Mouse (Mus musculus): ENCODE data around the gene Cdk13. TPM values are rescaled to one million over a fixed set of nuclear protein-coding genes. Genes with fewer than 3 reads are reported as not detected.

Cdk13 gene
- polyA plus RNA-seq, 1 experiment from 2014 or later: 27.5 TPM

DNA sequence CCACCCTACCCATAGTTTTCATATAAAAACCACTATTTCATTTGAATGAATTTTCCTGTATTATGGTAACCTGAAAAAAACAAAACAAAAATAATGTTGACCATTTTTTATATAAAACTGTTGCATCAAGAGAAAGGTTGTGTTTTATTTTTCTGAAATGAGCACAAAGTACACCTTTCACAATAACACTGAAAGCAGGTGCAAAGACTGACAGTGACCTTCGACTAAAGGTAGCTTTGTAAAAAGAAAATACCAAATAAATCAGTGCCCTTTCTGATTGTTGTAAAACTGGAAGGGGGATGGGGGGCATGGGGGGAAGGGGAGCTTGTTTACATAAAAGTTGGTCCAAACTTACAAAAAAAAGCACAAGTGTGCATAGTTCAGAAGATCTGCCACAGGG is 87.5 kb downstream of the Cdk13 start:
- no peaks in the 10 kb centered on the region for H3K27me3 ChIP-seq (ENCODE audit: control insufficient read depth, insufficient read depth, low read length)
- ATAC-seq (ENCODE audit: insufficient number of reproducible peaks, insufficient read depth, low FRiP score, low read depth): no peak
- WGBS: 86% methylated on average over 1 of the region's 1 CpGs
- H3K4me3 ChIP-seq (ENCODE audit: low read depth, low read length): no peak overlapping the region
- no peak overlapping the region for H3K27ac ChIP-seq (ENCODE audit: low read length)
- no peaks in the 10 kb centered on the region for H3K4me1 ChIP-seq (ENCODE audit: control insufficient read depth, insufficient read depth, low read length)
- H3K36me3 ChIP-seq (ENCODE audit: control insufficient read depth, insufficient read depth, low read length): peaks cover 22% of the 10 kb centered on the region
- H3K9me3 ChIP-seq (ENCODE audit: control insufficient read depth, low read depth, low read length): no peaks in the 10 kb centered on the region
- no peak overlapping the region for H3K9ac ChIP-seq (replicated peaks; ENCODE audit: low read depth, low read length)
- no peak overlapping the region for H3K4me2 ChIP-seq (replicated peaks; ENCODE audit: low read depth, low read length)

DNA sequence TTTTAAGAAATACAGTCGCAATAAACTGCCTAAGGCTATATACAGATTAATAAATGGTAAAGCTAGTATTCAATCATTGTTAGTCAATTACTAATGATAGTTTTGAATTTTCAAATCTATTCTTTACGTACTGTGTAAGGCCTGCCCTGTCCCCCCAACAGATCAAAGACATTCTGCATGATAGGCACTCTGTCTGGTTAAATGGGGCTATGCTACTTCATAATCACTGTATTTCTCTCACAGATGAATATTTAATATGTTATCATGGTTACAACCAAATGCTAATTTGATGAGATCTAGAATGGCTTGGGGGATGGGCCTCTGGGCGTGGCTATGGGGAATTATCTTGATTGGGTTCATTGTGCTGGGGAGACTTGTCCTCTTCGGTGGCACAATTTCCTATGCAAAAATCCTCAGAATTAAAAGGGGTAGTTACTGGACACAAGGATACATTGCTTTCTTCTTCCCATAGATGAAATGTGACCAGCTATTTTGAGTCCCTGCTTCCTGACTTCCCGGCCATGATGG is 96.0 kb downstream of the Cdk13 start:
- ATAC-seq (ENCODE audit: insufficient number of reproducible peaks, insufficient read depth, low FRiP score, low read depth): no peak
- 82% methylated on average over 5 of the region's 5 CpGs for WGBS
- Histone ChIP-seq H3K4me3 (ENCODE audit: low read depth, low read length) (no peak overlapping the region), H3K9me3 (ENCODE audit: control insufficient read depth, low read depth, low read length) (no peaks in the 10 kb centered on the region), H3K27ac (ENCODE audit: low read length) (no peak overlapping the region), H3K9ac (replicated peaks; ENCODE audit: low read depth, low read length) (no peak overlapping the region), H3K27me3 (ENCODE audit: control insufficient read depth, insufficient read depth, low read length) (no peaks in the 10 kb centered on the region), H3K4me2 (replicated peaks; ENCODE audit: low read depth, low read length) (no peak overlapping the region), H3K4me1 (ENCODE audit: control insufficient read depth, insufficient read depth, low read length) (no peaks in the 10 kb centered on the region), H3K36me3 (ENCODE audit: control insufficient read depth, insufficient read depth, low read length) (no peaks in the 10 kb centered on the region)

GRCm38 (mm10) chr13:17705188-17705826 is 99.6 kb downstream of the Cdk13 start:
- H3K4me1 ChIP-seq (ENCODE audit: control insufficient read depth, insufficient read depth, low read length): no peaks in the 10 kb centered on the region
- no peak for ATAC-seq (ENCODE audit: insufficient number of reproducible peaks, insufficient read depth, low FRiP score, low read depth)
- 72% methylated on average over 6 of the region's 6 CpGs for WGBS
- H3K27me3 ChIP-seq (ENCODE audit: control insufficient read depth, insufficient read depth, low read length): no peaks in the 10 kb centered on the region
- H3K36me3 ChIP-seq (ENCODE audit: control insufficient read depth, insufficient read depth, low read length): no peaks in the 10 kb centered on the region
- H3K4me3 ChIP-seq (ENCODE audit: low read depth, low read length): no peak overlapping the region
- no peak overlapping the region for H3K4me2 ChIP-seq (replicated peaks; ENCODE audit: low read depth, low read length)
- no peak overlapping the region for H3K27ac ChIP-seq (ENCODE audit: low read length)
- H3K9ac ChIP-seq (replicated peaks; ENCODE audit: low read depth, low read length): no peak overlapping the region
- no peaks in the 10 kb centered on the region for H3K9me3 ChIP-seq (ENCODE audit: control insufficient read depth, low read depth, low read length)

DNA sequence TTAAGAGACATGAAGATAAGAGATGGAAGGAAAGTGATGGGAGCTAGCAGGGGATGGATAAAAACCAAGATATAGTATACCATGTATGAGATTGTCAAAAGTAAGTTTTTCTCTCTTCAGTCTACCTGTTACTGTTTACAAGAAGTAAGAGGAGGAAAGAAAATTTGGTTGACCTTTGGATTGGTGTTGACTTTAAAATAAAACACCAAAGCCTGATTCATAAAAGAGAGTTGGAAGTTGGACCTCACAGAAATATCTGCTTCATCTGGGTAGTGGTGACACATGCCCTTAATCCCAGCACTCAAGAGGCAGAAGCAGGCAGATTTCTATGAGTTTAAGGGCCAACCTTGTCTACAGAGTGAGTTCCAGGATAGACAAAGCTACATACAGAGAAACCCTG is 102.6 kb downstream of the Cdk13 start:
- H3K4me1 ChIP-seq (ENCODE audit: control insufficient read depth, insufficient read depth, low read length): no peaks in the 10 kb centered on the region
- no peaks in the 10 kb centered on the region for H3K27me3 ChIP-seq (ENCODE audit: control insufficient read depth, insufficient read depth, low read length)
- no peak overlapping the region for H3K9ac ChIP-seq (replicated peaks; ENCODE audit: low read depth, low read length)
- ATAC-seq (ENCODE audit: insufficient number of reproducible peaks, insufficient read depth, low FRiP score, low read depth): no peak
- H3K4me2 ChIP-seq (replicated peaks; ENCODE audit: low read depth, low read length): no peak overlapping the region
- no peaks in the 10 kb centered on the region for H3K9me3 ChIP-seq (ENCODE audit: control insufficient read depth, low read depth, low read length)
- H3K4me3 ChIP-seq (ENCODE audit: low read depth, low read length): no peak overlapping the region
- no peaks in the 10 kb centered on the region; the same call in none of the 2 replicates for H3K36me3 ChIP-seq (ENCODE audit: control insufficient read depth, insufficient read depth, low read length)
- H3K27ac ChIP-seq (ENCODE audit: low read length): no peak overlapping the region

DNA sequence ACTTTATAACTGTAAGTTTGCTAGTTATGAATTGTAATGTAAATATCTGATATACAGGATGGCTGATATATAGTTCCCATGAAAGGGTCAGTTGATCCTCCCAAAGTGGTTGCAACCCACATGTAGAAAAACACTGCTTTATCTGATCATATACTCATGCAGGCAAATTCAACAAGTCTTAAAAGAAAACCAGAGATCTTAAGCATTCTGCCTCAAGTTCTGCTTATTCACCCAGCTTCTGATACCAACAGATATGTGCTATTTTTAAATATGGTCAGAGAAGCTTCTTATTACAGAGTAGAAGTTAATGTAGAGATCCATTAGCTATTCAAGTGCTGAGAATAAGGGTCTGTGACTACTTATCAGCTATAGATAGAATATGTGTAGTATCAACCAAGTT is 103.6 kb downstream of the Cdk13 start:
- Histone ChIP-seq H3K4me3 (ENCODE audit: low read depth, low read length) (no peak overlapping the region), H3K36me3 (ENCODE audit: control insufficient read depth, insufficient read depth, low read length) (no peaks in the 10 kb centered on the region; the same call in none of the 2 replicates), H3K27ac (ENCODE audit: low read length) (no peak overlapping the region), H3K4me2 (replicated peaks; ENCODE audit: low read depth, low read length) (no peak overlapping the region), H3K9me3 (ENCODE audit: control insufficient read depth, low read depth, low read length) (no peaks in the 10 kb centered on the region), H3K27me3 (ENCODE audit: control insufficient read depth, insufficient read depth, low read length) (no peaks in the 10 kb centered on the region), H3K9ac (replicated peaks; ENCODE audit: low read depth, low read length) (no peak overlapping the region), H3K4me1 (ENCODE audit: control insufficient read depth, insufficient read depth, low read length) (0 out of 2 replicates have a peak, but pooled peaks cover 3% of the 10 kb centered on the region)
- no peak for ATAC-seq (ENCODE audit: insufficient number of reproducible peaks, insufficient read depth, low FRiP score, low read depth)

- H3K4me1 ChIP-seq (ENCODE audit: control insufficient read depth, insufficient read depth, low read length): 0 out of 2 replicates have a peak, but pooled peaks cover 3% of the 10 kb centered on the region
- H3K9me3 ChIP-seq (ENCODE audit: control insufficient read depth, low read depth, low read length): no peaks in the 10 kb centered on the region
- no peak overlapping the region for H3K27ac ChIP-seq (ENCODE audit: low read length)
- no peak overlapping the region for H3K4me2 ChIP-seq (replicated peaks; ENCODE audit: low read depth, low read length)
- 88% methylated on average over 3 of the region's 3 CpGs for WGBS
- H3K9ac ChIP-seq (replicated peaks; ENCODE audit: low read depth, low read length): no peak overlapping the region
- no peaks in the 10 kb centered on the region for H3K27me3 ChIP-seq (ENCODE audit: control insufficient read depth, insufficient read depth, low read length)
- no peaks in the 10 kb centered on the region; the same call in none of the 2 replicates for H3K36me3 ChIP-seq (ENCODE audit: control insufficient read depth, insufficient read depth, low read length)
- H3K4me3 ChIP-seq (ENCODE audit: low read depth, low read length): no peak overlapping the region
- no peak for ATAC-seq (ENCODE audit: insufficient number of reproducible peaks, insufficient read depth, low FRiP score, low read depth)
Measured at GRCm38 (mm10) chr13:17700090-17700715, 104.7 kb downstream of the Cdk13 start.

DNA sequence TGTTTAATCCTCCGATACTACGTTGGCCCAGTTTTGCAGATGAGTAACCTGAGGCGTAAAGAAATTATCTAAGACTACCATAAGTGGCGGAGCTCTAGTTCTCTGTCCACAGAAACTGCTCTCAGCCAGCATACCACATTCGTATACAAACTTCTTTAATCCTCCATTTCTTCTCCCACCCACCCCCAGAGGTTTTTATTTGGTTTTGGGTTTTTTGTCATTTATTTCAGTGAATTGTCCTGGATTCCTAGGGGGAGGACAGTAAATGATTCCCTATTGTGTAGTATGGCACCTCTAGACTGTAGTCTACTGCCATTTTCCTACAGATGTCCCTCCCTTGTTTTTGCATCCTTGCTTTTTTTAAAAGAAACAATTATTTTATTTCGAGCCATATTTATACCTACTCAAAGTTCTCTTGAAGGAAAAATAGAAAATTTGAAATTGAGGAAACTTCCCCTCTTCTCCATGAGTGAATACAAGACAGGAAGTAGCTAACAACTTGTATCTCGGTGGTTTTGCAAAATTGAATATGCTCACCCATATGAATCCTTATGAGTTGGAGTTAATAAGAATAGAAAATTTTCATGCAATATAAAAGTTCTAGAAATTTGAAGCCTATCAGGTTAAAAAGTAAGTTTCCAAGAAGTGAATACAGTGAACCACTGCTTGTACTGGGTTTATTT is 108.9 kb downstream of the Cdk13 start:
- H3K36me3 ChIP-seq (ENCODE audit: control insufficient read depth, insufficient read depth, low read length): no peaks in the 10 kb centered on the region; the same call in none of the 2 replicates
- H3K27me3 ChIP-seq (ENCODE audit: control insufficient read depth, insufficient read depth, low read length): no peaks in the 10 kb centered on the region
- no peaks in the 10 kb centered on the region for H3K9me3 ChIP-seq (ENCODE audit: control insufficient read depth, low read depth, low read length)
- 0 out of 2 replicates have a peak, but pooled peaks cover 5% of the 10 kb centered on the region for H3K4me1 ChIP-seq (ENCODE audit: control insufficient read depth, insufficient read depth, low read length)
- WGBS: 10% methylated on average over 7 of the region's 7 CpGs
- peak overlapping the region; percentile 94 for H3K27ac ChIP-seq (ENCODE audit: low read length)
- no peak for ATAC-seq (ENCODE audit: insufficient number of reproducible peaks, insufficient read depth, low FRiP score, low read depth)
- H3K9ac ChIP-seq (replicated peaks; ENCODE audit: low read depth, low read length): peak overlapping the region; percentile 87
- peak overlapping the region; percentile 64 for H3K4me2 ChIP-seq (replicated peaks; ENCODE audit: low read depth, low read length)
- peak overlapping the region; percentile 82 for H3K4me3 ChIP-seq (ENCODE audit: low read depth, low read length)

DNA sequence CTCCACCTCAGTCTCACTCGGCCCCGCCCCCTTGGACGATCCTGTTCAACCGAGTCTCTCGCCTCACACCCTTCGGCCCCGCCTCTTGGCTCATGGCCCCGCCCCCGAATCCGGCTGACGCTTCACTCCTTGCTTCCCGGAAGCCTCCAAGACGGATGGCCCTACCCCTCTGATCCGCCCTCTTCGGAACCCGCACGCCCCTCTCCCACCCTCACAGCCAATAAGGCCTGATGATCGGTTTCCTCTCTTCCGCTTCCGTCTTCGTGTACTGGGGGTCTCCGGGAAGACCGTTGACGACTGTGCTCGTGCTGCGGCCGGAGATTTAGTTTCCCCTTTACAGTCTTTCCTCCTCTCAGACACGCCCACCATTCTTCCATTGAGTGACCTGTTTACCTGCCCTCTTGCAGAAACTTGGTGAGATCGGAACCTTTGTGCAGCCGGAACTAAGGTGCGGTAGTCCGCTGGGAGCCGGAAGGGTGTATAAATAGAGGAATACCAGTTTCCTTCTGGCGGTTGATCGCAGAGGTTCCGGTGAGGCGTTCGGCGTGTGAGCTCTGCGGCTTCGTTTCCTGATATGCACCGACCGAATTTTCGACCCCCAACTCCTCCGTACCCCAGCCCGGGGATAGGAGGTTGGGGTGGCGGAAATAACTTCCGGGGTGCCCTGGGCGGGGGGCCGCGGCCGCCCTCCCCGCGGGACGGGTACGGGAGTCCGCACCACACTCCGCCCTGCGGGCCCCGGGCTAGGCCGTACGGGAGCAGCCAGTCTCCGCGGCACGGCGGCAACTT is 109.8 kb downstream of the Cdk13 start, which contains the start of the genes Mplkip and Sugct:
Mplkip (plus strand) TSS at position 282 of the 789 bp plus-strand sequence.
Sugct (minus strand) TSS at position 643 of the 789 bp plus-strand sequence.
- Histone ChIP-seq H3K4me2 (replicated peaks; ENCODE audit: low read depth, low read length) (peak within 1 kb of the TSS; percentile 64), H3K27me3 (ENCODE audit: control insufficient read depth, insufficient read depth, low read length) (no peaks in the 10 kb centered on the region), H3K4me1 (ENCODE audit: control insufficient read depth, insufficient read depth, low read length) (0 out of 2 replicates have a peak, but pooled peaks cover 5% of the 10 kb centered on the region), H3K36me3 (ENCODE audit: control insufficient read depth, insufficient read depth, low read length) (no peaks in the 10 kb centered on the region; the same call in none of the 2 replicates), H3K27ac (ENCODE audit: low read length) (peak within 1 kb of the TSS; percentile 94), H3K4me3 (ENCODE audit: low read depth, low read length) (peak within 1 kb of the TSS; percentile 82), H3K9ac (replicated peaks; ENCODE audit: low read depth, low read length) (peak within 1 kb of the TSS; percentile 87), H3K9me3 (ENCODE audit: control insufficient read depth, low read depth, low read length) (no peaks in the 10 kb centered on the region)
- peak; percentile 98 for ATAC-seq (ENCODE audit: insufficient number of reproducible peaks, insufficient read depth, low FRiP score, low read depth)
- WGBS: under 1% methylated on average over 66 of the region's 66 CpGs

Measured in stomach, embryonic 14.5 days (tissue).